Mouse (Mus musculus): Measurements from ENCODE around the gene Olfr1394. TPM values are rescaled to one million over a fixed set of nuclear protein-coding genes. Genes with fewer than 3 reads are reported as not detected.
"Not testable (repeated sequence)": the region's sequence is repeated elsewhere in the genome, so short reads cannot be mapped to it uniquely, and the experiment has no call there.

The Olfr1394 gene
- polyA plus RNA-seq, 1 experiment from 2014 or later: not detected

GRCm38 (mm10) chr11:49194771-49195170 is 40.6 kb downstream of the Olfr1394 start:
- H3K4me2 ChIP-seq (replicated peaks); H3K27me3 ChIP-seq; H3K9me3 ChIP-seq; H3K36me3 ChIP-seq; H3K9ac ChIP-seq; H3K4me3 ChIP-seq; H3K4me1 ChIP-seq; H3K27ac ChIP-seq; ATAC-seq (ENCODE audit: insufficient number of reproducible peaks, insufficient read depth, low FRiP score, low TSS enrichment): not testable (repeated sequence)
- WGBS: 97% methylated on average over 9 of the region's 9 CpGs

DNA sequence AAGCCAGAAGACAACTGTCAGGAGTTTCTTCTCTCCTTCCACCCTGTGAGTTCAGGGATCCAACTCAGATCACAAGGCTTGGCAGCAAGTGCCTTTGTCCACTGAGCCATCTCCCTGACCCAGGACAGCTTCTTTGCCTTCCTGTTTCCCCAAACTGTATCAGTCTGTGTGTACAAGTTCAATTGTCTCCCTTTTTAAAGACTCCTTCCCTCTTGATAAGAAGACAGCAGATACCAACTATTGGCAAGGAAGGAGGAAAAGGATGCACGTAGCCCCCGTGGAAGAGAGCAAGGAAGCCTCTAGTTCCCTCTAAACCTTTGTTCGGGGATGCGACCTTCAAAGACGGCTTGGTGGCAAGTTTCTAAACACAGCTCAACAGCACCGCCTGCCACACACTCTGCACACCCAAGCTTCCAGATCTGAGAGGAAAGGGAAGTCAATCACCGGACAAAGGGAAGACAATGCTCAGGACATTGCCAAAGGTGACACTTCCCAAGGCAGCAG is 41.7 kb downstream of the Olfr1394 start:
- Histone ChIP-seq H3K4me1 (no peaks in the 10 kb centered on the region), H3K4me2 (replicated peaks) (no peak overlapping the region), H3K27ac (no peak overlapping the region), H3K9me3 (no peaks in the 10 kb centered on the region), H3K36me3 (no peaks in the 10 kb centered on the region), H3K27me3 (no peaks in the 10 kb centered on the region), H3K9ac (no peak overlapping the region), H3K4me3 (no peak overlapping the region)
- no peak for ATAC-seq (ENCODE audit: insufficient number of reproducible peaks, insufficient read depth, low FRiP score, low TSS enrichment)
- WGBS: 91% methylated on average over 7 of the region's 7 CpGs

DNA sequence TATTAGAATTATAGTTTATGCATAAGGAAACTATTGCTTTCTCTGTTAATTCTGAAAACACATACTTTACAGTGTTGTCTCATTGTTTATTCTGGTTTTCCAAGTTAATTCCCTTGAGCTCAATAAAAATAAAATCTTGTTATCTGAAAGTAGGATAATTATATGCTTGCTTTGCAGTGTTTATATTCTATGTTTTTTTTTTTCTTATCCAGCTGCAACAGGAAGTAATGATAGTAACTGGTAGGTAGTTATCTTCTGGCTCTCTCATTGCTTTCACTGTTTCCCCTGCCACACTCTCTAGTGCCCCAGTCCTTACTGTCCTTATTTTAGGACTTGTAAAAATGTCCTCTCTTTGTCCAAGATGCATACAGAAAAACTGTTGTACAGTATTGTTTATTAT is 46.5 kb downstream of the Olfr1394 start:
- peaks cover 7% of the 10 kb centered on the region for H3K4me1 ChIP-seq
- no peak overlapping the region for H3K4me2 ChIP-seq (replicated peaks)
- H3K9ac ChIP-seq: no peak overlapping the region
- no peak for ATAC-seq (ENCODE audit: insufficient number of reproducible peaks, insufficient read depth, low FRiP score, low TSS enrichment)
- H3K9me3 ChIP-seq: no peaks in the 10 kb centered on the region
- no peak overlapping the region for H3K27ac ChIP-seq
- H3K4me3 ChIP-seq: no peak overlapping the region
- no peaks in the 10 kb centered on the region for H3K27me3 ChIP-seq
- H3K36me3 ChIP-seq: no peaks in the 10 kb centered on the region

DNA sequence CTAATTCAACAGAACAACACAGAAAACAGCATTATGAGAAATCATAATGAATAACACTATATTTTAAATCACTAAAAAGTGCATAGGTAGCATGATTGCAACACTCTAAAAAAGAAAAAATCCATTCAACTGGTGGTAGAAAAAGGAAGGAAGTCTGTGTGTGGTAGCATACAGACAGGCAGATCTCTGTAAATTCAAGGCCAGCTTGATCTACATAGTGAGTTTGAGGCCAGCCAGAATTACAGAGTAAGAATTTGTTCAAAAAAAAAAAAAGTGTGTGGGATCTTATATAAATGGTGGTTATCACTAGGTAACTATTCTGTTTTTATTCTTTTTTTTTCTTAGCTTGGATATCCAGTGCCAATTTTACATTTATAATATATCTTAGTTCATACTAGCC is 47.0 kb downstream of the Olfr1394 start:
- no peak for ATAC-seq (ENCODE audit: insufficient number of reproducible peaks, insufficient read depth, low FRiP score, low TSS enrichment)
- H3K4me1 ChIP-seq: peaks cover 7% of the 10 kb centered on the region

GRCm38 (mm10) chr11:49202071-49202470 is 47.9 kb downstream of the Olfr1394 start:
- H3K4me3 ChIP-seq: peak overlapping the region; percentile 92
- peak overlapping the region; percentile 99; the same call in 1 of the 2 replicates for H3K27ac ChIP-seq
- H3K36me3 ChIP-seq: 0 out of 2 replicates have a peak, but pooled peaks cover 4% of the 10 kb centered on the region
- H3K27me3 ChIP-seq: no peaks in the 10 kb centered on the region
- H3K9me3 ChIP-seq: no peaks in the 10 kb centered on the region
- 66% methylated on average over 2 of the region's 2 CpGs for WGBS
- peaks cover 7% of the 10 kb centered on the region for H3K4me1 ChIP-seq
- peak overlapping the region; percentile 97; the same call in 1 of the 2 replicates for H3K9ac ChIP-seq
- peak overlapping the region; percentile 74 for H3K4me2 ChIP-seq (replicated peaks)
- ATAC-seq (ENCODE audit: insufficient number of reproducible peaks, insufficient read depth, low FRiP score, low TSS enrichment): no peak

More for the DNA sequence above, 47.0 kb downstream of the Olfr1394 start:
- Histone ChIP-seq H3K27ac (no peak overlapping the region), H3K9ac (no peak overlapping the region), H3K4me3 (no peak overlapping the region), H3K9me3 (no peaks in the 10 kb centered on the region), H3K27me3 (no peaks in the 10 kb centered on the region), H3K4me2 (replicated peaks) (no peak overlapping the region), H3K36me3 (no peaks in the 10 kb centered on the region)

- Histone ChIP-seq H3K36me3 (0 out of 2 replicates have a peak, but pooled peaks cover 4% of the 10 kb centered on the region), H3K9me3 (no peaks in the 10 kb centered on the region), H3K9ac (peak overlapping the region; percentile 97), H3K4me2 (replicated peaks) (peak overlapping the region; percentile 74), H3K4me3 (peak overlapping the region; percentile 92), H3K27ac (peak overlapping the region; percentile 99), H3K27me3 (no peaks in the 10 kb centered on the region), H3K4me1 (peaks cover 7% of the 10 kb centered on the region)
- peak; percentile 1; the same call in 1 of the 2 replicates for ATAC-seq (ENCODE audit: insufficient number of reproducible peaks, insufficient read depth, low FRiP score, low TSS enrichment)
- WGBS: 2% methylated on average over 10 of the region's 10 CpGs
Observed at GRCm38 (mm10) chr11:49202523-49203061, 48.4 kb downstream of the Olfr1394 start.

DNA sequence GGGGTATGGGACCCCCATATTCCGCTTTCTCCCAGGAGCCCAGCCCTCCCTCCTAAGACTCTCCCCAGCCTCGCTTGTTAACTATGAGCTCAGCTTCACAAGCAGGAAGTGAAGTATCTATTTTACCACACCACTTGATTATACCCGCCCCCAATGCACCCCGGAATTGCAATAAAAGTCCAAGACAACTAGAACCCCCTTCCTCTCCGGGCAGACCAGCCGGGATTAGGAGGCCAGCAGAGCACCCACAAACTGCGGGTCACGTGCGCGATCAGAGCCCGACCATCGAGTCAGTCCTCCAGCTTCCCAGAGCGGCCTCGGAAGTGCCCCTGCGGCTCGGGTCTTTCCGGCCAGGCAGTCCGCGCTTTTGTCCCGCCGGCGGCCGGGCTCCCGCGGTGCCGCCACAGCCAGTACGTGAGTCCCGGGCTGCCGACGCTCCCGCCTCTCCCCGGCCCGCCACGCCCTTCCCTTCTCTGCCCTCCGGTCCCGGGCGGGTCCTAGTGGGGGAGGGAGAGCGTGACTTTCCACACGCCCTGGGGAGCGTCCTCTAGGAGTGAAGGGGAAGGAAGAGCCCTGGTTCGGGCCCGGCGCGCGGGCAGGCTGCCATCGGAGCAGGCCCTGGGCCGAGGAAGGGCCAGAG is 49.1 kb downstream of the Olfr1394 start, which contains the start of gene Zfp62:
TSS of gene Zfp62 (plus strand) at position 164 of the 640 bp plus-strand sequence.
- no peaks in the 10 kb centered on the region for H3K9me3 ChIP-seq
- H3K27ac ChIP-seq: peak within 1 kb of the TSS; percentile 99
- peaks cover 7% of the 10 kb centered on the region for H3K4me1 ChIP-seq
- peak within 1 kb of the TSS; percentile 74 for H3K4me2 ChIP-seq (replicated peaks)
- no peaks in the 10 kb centered on the region for H3K27me3 ChIP-seq
- H3K4me3 ChIP-seq: peak within 1 kb of the TSS; percentile 92
- under 1% methylated on average over 43 of the region's 47 CpGs for WGBS
- 0 out of 2 replicates have a peak, but pooled peaks cover 4% of the 10 kb centered on the region for H3K36me3 ChIP-seq
- ATAC-seq (ENCODE audit: insufficient number of reproducible peaks, insufficient read depth, low FRiP score, low TSS enrichment): peak; percentile 91
- H3K9ac ChIP-seq: peak within 1 kb of the TSS; percentile 97

DNA sequence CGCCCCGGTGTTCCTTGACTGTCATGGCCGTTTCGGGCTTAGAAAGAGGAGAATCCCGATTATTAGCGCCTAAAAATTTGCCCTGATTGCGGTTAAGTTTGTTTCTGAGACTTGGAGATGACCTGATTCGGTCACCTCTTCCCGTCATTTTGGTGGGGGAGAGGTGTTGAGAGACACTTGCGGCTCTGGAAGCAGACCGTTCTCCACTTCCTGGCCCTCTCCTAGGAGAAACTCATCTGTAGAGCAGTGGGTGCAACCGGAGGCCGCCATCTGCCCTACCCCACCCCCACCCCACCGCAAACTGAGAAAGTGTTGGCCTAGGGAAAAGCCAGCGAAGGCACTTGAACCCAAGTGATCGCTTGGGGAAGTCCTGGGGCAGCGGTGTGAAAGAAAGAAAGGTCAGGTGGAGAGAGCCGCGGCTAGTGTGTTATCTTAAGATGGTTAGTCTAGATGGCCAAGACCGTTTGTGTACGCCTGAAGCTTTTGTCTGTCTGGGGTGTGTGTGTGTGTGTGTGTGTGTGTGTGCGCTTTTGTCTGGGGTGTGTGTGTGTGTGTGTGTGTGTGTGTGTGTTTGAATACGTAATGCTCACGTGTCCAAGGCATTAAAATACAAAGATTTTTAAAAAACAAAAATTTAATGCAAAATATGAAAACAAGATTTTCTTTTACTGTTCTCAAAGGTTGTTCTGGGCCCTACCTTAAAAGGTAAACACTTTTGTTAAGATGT is 49.8 kb downstream of the Olfr1394 start:
- Histone ChIP-seq H3K27me3 (no peaks in the 10 kb centered on the region), H3K4me3 (peak overlapping the region; percentile 92), H3K4me2 (replicated peaks) (peak overlapping the region; percentile 74), H3K4me1 (peaks cover 7% of the 10 kb centered on the region), H3K9me3 (no peaks in the 10 kb centered on the region), H3K9ac (peak overlapping the region; percentile 97), H3K27ac (peak overlapping the region; percentile 99), H3K36me3 (0 out of 2 replicates have a peak, but pooled peaks cover 4% of the 10 kb centered on the region)
- peak; percentile 74 for ATAC-seq (ENCODE audit: insufficient number of reproducible peaks, insufficient read depth, low FRiP score, low TSS enrichment)
- WGBS: under 1% methylated on average over 24 of the region's 24 CpGs

DNA sequence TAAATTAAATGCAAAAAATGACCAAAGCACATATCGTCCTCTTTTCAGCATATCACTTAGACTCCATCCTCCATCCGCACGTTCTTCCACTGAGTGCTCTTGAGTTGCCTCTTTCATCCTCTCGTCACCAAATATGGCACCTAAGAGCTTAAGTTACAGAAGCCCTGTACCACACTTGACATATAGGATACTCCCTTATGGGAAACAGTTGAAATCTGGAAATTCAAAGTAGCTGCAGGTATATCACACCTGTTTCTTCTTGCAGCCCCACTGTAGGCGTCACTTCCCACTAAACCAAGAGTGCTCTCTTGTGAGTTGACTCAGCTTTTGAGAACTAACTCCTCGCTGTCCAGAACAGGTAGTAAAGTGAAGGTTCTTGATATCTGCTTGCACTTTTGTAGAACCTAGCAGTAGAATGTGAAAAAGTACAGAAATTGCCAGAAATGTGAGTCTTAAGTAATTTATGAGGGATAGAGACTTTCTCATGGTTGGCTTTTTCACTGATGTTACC is 51.0 kb downstream of the Olfr1394 start:
- H3K27me3 ChIP-seq: no peaks in the 10 kb centered on the region
- no peak for ATAC-seq (ENCODE audit: insufficient number of reproducible peaks, insufficient read depth, low FRiP score, low TSS enrichment)
- H3K4me1 ChIP-seq: peaks cover 7% of the 10 kb centered on the region
- WGBS: 82% methylated on average over 6 of the region's 6 CpGs
- no peaks in the 10 kb centered on the region for H3K9me3 ChIP-seq
- H3K4me3 ChIP-seq: no peak overlapping the region
- H3K27ac ChIP-seq: no peak overlapping the region
- peak overlapping the region; percentile 74 for H3K4me2 ChIP-seq (replicated peaks)
- H3K9ac ChIP-seq: no peak overlapping the region
- H3K36me3 ChIP-seq: 0 out of 2 replicates have a peak, but pooled peaks cover 4% of the 10 kb centered on the region

DNA sequence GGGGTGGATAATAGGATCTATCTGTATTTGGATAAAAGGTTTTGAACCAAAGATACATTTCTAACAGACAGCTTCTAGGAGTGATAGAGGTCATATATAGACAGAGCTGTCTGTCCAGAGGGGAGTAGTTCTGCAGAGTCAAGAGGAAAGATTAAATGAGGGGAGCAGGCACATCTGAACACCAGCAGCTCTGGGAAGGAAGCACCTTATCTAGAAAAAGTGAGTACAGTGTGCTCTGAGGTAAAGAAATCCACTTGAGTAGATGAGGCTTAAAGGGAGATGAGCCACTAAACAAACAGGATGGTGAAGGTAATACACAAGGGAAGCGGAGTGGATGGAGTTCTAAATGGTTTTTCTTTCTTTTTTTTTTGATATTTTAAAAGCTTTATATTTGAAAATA is 53.3 kb downstream of the Olfr1394 start:
- Histone ChIP-seq H3K36me3 (0 out of 2 replicates have a peak, but pooled peaks cover 4% of the 10 kb centered on the region), H3K9ac (no peak overlapping the region)
- WGBS: 90% methylated on average over 1 of the region's 1 CpGs

More for the DNA sequence above, 53.3 kb downstream of the Olfr1394 start:
- Histone ChIP-seq H3K4me2 (replicated peaks) (no peak overlapping the region), H3K9me3 (no peaks in the 10 kb centered on the region), H3K27ac (no peak overlapping the region), H3K4me1 (peaks cover 7% of the 10 kb centered on the region), H3K4me3 (no peak overlapping the region), H3K27me3 (no peaks in the 10 kb centered on the region)
- ATAC-seq (ENCODE audit: insufficient number of reproducible peaks, insufficient read depth, low FRiP score, low TSS enrichment): no peak

All from embryonic facial prominence, embryonic 12.5 days (tissue).